Mouse (Mus musculus) cerebellum, adult 9-10 months (tissue): ENCODE measurements around the gene Eml2.

Source experiments
- DNase-seq: peaks from one replicate; pipeline ENCODE4 v3.0.0; 2022

The Eml2 gene

GRCm38 (mm10) chr7:19208201-19208910 is 32.1 kb downstream of the Eml2 start:
- DNase-seq, result no peak

DNA sequence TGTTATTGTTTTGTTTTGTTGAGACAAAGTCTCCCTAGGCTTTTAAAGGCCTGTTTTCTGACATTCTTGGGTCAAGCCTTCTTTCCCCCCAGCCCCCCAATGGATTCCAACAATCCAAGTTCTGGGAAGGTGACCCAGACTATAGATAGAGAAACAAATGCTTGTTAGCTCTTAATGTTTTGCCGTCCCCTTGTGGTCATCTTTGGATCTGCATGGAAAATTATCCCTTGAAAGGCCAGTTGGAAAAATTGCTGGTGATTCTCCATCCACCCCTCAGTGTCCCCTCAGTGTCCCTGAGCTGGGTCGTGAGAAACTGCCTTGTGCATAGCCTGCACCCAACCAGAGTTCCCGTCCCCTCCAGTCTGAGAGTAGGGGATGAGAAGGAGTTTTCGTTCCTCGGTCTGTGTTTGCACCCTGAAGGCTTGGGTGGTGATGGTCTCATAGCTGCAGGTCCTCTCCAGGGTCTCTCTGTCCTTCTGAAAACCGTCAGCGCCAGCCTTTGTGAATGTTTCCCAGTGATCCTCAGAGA is 32.8 kb downstream of the Eml2 start:
- peak; percentile 70 for DNase-seq

- DNase-seq, result no peak
Observed at GRCm38 (mm10) chr7:19209494-19209893, 33.3 kb downstream of the Eml2 start.

GRCm38 (mm10) chr7:19210010-19210409 is 33.8 kb downstream of the Eml2 start:
- no peak for DNase-seq

- DNase-seq, result no peak
Observed at GRCm38 (mm10) chr7:19211041-19211675, 34.9 kb downstream of the Eml2 start.

GRCm38 (mm10) chr7:19211996-19212755 is 36.0 kb downstream of the Eml2 start, which contains the start of gene Gpr4:
Gpr4 (plus strand) TSS chr7:19212538.
- DNase-seq, result no peak

GRCm38 (mm10) chr7:19213385-19213784 is 37.2 kb downstream of the Eml2 start:
- DNase-seq, result no peak

- no peak for DNase-seq
Observed at GRCm38 (mm10) chr7:19214369-19214768, 38.1 kb downstream of the Eml2 start.

GRCm38 (mm10) chr7:19214940-19215339 is 38.7 kb downstream of the Eml2 start:
- DNase-seq, result no peak

DNA sequence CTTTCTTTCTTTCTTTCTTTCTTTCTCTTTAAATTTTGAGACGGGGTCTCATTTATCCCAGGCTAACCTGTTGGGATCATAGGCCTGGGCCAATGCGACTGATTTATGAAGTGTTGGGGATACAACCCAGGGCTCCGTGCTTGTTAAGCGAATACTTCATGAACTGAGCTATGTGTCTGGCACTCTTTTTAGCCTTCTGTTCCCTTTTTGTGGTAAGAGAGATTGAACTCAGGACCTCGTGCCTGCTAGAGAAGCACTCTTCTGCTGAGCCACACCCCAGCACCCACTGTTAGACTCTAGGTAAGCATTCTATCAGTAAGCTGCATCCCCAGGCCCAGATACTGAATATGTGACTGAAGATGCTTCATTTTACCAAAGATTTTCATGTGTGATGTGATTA is 41.3 kb downstream of the Eml2 start:
- DNase-seq, result no peak

DNA sequence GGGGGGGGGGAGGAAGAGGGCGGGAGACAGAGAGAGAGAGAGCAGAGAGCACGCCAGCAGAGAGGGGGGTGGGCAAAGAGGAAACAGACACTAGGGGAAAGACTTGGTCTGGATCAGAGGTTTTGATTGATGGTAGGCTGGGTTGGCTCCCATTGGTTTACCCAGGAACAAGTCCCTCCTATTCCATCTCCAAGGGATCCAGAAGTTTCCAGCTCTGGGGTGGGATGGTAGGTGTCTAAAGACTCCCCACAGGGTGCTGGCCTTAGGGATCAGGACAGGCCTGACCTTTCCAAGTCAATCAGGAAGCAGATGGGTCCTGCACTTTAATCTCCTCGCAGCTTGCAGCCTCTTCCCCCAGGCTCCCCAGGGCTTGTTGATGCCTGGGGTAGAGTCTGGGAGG is 41.7 kb downstream of the Eml2 start:
- DNase-seq, result no peak

DNA sequence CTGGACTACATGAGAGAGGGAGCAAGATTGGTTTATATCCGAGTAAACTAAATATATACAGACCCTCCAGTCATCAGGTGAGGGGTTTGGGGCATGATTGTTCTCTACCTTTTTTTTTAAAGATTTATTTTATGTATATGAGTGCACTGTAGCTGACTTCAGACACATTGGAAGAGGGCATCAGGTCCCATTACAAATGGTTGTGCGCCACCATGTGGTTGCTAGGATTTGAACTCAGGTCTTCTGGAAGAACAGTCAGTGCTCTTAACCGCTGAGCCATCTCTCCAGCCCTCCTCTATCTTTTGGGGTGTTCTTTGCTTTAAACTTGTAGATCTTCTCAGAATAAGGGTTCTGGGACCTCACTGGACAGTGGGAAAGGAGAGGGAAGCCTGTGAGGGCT is 43.8 kb downstream of the Eml2 start:
- no peak for DNase-seq

GRCm38 (mm10) chr7:19222189-19222588 is 46.0 kb downstream of the Eml2 start:
- no peak for DNase-seq

- DNase-seq, result no peak
Observed at GRCm38 (mm10) chr7:19222875-19223274, 46.7 kb downstream of the Eml2 start.

GRCm38 (mm10) chr7:19224933-19225332 is 48.7 kb downstream of the Eml2 start:
- no peak for DNase-seq

DNA sequence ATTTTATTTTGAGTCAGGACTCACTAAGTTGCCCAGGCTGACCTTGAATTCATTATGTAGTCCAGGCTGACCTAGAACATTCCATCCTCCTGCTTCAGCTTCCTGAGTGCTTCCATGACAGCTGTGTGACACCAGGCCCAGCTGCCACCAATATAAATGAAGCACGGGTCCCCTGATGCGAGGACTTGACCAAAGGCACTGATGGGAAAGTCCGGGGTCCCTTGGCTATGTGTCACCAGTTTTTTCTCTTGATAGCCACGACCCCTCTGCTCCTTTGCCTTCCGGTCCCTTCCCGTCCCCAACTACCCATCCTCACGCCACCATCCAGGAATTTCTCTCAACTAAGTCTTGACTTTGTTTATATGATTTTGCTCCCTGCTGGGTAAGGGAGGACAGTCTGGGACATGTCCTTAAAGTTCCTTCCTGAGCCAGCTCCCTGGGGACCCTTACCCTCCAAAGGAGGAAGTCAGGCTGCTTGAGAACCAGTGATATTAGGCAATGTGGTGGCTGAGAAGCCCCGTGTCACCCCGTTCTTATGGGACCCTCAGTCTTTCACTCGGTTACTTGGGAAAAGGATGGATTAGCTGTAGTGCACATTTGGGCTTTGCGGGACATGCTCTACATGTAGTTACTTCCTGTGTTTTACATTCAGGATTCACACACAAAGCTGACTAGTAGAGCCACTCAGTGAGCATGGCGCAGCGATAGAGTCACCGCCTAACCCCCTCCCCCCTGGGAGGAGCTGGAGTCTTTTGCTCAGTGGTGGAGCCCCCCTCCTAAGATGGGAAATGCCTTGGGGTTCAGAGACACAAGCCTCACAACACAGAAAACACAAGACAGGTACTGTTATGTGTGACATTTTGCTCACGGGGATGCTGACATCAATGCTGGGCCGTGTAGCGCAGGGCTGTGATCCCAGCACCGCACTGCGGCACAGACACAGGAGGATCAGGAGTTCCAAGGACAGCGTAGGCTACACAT is 50.9 kb downstream of the Eml2 start:
- peak; percentile 77 for DNase-seq

DNA sequence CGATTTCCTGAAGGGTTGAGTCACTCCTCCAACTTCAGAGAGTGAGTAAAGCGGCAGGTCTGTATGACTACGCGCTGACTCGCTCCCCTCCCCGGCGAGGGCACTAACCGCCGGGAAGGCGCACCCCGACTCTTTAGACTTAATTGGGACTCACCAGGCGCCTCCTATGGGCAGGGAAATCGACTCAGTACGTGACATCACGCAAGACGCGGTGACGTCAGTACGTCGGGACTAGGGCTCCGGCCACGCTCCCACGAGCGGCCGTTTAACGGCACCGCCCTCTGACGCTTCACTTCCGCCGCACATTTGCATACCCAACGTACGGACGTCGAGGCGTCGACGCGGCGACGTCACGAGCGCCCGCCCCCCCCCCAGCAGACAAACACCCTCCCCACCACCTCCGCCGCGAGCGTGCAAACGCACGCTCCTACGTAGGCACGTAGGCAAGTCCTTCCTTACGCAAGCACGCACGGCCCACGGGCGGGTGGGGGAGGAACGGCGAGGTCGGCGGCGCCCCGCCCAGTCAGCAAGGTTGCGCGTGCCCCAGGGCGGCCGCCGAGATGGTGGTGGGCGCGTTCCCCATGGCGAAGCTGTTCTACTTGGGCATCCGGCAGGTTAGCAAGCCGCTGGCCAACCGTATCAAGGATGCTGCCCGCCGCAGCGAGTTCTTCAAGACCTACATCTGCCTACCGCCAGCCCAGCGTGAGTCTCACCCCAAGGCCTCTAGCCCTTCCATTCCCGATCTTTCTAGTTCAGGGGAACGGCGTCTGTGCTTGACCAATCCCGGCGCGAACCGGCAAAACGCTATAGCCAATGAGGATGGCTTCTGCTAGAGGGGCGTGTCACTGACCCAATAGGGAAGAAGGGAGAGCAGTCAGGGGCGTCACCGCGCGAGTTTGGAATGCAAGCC is 51.9 kb downstream of the Eml2 start, which contains the start of gene Opa3:
TSS of gene Opa3 (plus strand) at position 452 of the 910 bp plus-strand sequence.
- DNase-seq, result peak; percentile 100

DNA sequence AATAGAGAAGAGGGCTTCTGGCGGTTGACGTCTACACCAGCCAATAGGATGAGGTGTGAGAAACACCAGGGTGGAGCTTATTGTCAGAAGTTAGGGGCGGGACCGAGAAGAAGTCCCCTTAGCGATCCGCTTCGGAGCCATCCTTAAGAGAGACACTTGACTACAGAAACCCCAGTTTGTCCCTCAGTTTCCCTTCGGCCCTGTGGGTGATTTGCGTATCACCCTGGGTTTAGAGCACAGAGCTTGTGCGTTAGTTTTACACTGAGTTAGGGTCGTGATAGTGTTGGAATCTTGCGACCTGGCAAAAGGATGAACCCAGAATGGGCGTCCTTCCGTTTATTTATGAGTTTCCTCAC is 52.5 kb downstream of the Eml2 start:
- no peak for DNase-seq

GRCm38 (mm10) chr7:19229404-19229803 is 53.2 kb downstream of the Eml2 start:
- DNase-seq, result peak; percentile 57

- DNase-seq, result peak; percentile 57
Observed at GRCm38 (mm10) chr7:19230041-19230580, 53.9 kb downstream of the Eml2 start.

- no peak for DNase-seq
Observed at GRCm38 (mm10) chr7:19230899-19231298, 54.7 kb downstream of the Eml2 start.
